Mouse (Mus musculus) E14TG2a.4 (cell line): Measurements from ENCODE around the gene Slc44a4.
"Not testable (repeated sequence)": the region's sequence is repeated elsewhere in the genome, so short reads cannot be mapped to it uniquely, and the experiment has no call there.

Experiments
- H3K27me3 ChIP-seq: 2 replicates; pipeline ENCODE4 v1.6.1; 2014; ENCODE audit warnings: low read length, control low read depth; ENCODE audit not compliant: insufficient read depth
- H3K36me3 ChIP-seq: 2 replicates; pipeline ENCODE4 v1.6.1; 2014; ENCODE audit warnings: low read length, control low read depth; ENCODE audit not compliant: insufficient read depth
- H3K4me1 ChIP-seq: replicated peaks from 2 replicates; pipeline ENCODE4 v1.6.1; 2014; ENCODE audit warnings: low read depth, low read length, control low read depth
- H3K4me3 ChIP-seq: replicated peaks from 2 replicates; pipeline ENCODE4 v1.5.1; 2014; ENCODE audit warnings: mild to moderate bottlenecking, low read length
- H3K9me3 ChIP-seq: 2 replicates; pipeline ENCODE4 v1.6.1; 2014; ENCODE audit warnings: low read length, control low read depth
- CTCF ChIP-seq: conservative IDR thresholded peaks from 2 replicates; pipeline ENCODE4 v1.5.1; 2014; ENCODE audit warnings: low read length
- NANOG ChIP-seq: IDR thresholded peaks from 2 replicates; pipeline ENCODE4 v1.6.1; 2014; ENCODE audit warnings: borderline replicate concordance, low read length, mixed read lengths
- POU5F1 ChIP-seq: IDR thresholded peaks from 2 replicates; pipeline ENCODE4 v1.6.1; 2014; ENCODE audit warnings: low read length, borderline replicate concordance

The Slc44a4 gene

DNA sequence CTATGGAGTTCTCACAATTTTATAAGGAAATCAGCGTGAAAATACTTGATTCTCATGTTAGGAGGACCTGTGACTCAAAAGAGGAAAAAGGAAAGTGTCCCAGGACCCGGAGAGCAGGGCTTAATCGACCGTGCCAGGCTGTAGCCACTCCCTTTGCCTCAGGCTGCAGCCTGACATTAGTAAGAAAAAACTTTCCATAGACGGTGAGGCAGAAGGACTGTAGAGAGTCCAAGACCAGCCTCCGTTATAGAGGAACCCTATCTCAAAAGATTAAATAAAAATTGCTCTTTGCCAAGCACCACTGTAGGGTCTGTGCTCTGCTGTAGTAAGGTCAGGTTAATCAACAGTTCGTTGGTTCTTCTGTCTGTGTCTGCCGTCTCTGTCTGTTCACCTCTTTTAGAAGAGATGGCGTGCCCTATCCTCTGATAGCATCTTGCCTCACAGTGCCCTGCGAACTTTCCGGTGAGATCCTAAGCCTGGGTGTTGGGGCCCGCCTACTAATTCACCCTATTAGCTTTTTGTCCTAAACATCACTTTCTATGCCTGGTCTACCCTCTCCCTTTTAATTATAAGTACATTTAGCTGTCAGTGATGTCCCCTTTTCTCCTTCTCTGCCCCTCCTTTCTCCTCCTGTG is 45.7 kb downstream of the Slc44a4 start:
- Histone ChIP-seq H3K4me1 (peaks cover 41% of the 10 kb centered on the region), H3K36me3 (no peaks in the 10 kb centered on the region), H3K9me3 (no peaks in the 10 kb centered on the region), H3K27me3 (peaks cover 42% of the 10 kb centered on the region), H3K4me3 (peak overlapping the region; percentile 78)
- TF ChIP-seq POU5F1: no peak
- no peak for TF ChIP-seq CTCF
- TF ChIP-seq NANOG: no peak

DNA sequence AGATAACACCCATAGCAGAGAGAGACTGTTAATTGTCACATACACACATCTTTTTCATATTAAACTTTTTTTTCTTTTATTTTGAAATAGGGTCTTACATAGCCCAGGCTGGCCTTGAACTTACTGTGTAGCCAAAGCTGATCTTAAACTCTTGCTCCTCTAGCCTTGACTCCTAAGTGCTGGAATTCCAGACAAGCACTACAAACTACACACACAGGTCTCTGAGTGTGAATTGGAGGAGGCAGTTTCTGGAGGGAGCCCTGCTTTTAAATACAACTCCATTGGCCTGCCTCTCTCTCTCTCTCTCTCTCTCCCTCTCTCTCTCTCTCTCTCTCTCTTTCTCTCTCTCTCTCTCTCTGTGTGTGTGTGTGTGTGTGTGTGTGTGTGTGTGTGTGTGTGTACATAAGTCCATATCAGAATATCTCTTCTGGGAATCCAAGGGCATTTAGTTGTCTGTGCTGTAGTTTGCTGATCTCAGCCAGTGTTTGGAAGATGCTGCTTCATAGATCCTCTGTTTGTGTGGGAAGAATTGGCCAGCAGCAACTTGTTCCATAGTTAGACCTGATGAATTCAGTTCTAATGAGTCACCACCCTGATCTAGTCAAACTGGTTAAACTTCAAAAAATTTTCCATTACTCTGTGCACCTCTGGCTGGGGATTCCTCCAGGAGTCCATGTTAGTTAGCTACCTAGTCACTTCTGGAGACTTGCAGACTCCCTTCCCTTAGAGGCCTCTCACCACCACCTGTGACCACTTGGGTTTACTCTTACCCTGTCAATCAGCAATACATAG is 46.6 kb downstream of the Slc44a4 start:
- Histone ChIP-seq H3K36me3 (no peaks in the 10 kb centered on the region), H3K4me1 (peaks cover 50% of the 10 kb centered on the region), H3K4me3 (no peak overlapping the region), H3K27me3 (peaks cover 37% of the 10 kb centered on the region), H3K9me3 (no peaks in the 10 kb centered on the region)
- TF ChIP-seq POU5F1: no peak
- TF ChIP-seq CTCF: no peak
- TF ChIP-seq NANOG: no peak

DNA sequence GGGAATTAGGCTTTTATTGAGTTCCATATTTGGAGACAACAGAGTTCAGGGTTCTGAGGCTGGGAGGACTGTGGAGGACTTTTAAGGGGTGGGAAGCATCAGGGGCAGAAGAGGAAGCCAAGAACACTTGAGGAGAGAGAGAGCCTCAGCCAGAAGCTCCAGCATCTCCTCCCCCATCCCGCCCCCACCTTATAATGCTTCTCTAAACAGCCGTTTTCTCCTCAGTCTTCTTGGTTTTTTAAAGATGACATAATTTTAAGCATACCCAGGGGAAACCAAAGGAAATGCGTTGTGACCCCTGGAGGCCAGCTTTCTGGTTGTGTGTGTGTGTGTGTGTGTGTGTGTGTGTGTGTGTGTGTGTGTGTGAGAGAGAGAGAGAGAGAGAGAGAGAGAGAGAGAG is 47.9 kb downstream of the Slc44a4 start:
- no peaks in the 10 kb centered on the region for H3K9me3 ChIP-seq
- no peak overlapping the region for H3K4me3 ChIP-seq
- peaks cover 51% of the 10 kb centered on the region for H3K4me1 ChIP-seq
- TF ChIP-seq CTCF (no peak), NANOG (no peak), POU5F1 (no peak)
- no peaks in the 10 kb centered on the region for H3K36me3 ChIP-seq
- H3K27me3 ChIP-seq: peaks cover 30% of the 10 kb centered on the region

DNA sequence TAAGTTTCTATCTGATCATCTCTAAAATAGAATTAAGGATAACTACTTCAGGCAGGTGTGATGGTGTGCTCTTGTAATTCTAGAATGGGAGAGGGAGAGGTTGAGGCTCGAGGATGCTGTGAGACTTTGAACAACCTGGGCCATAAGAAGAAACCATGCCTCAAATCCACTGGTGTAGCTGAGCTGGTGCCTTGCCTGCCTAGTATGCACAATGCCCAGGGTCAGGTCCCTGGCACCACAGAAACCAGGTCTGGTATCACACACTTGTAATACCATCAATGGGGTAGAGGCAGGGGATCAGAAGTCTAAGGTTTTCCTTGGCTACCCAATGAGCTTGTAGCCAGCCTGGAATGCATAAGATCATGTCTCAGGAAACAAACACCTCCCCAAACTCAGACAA is 48.6 kb downstream of the Slc44a4 start:
- no peak for TF ChIP-seq CTCF
- no peak for TF ChIP-seq NANOG
- no peak for TF ChIP-seq POU5F1
- Histone ChIP-seq H3K27me3 (peaks cover 35% of the 10 kb centered on the region), H3K4me1 (peaks cover 58% of the 10 kb centered on the region), H3K36me3 (no peaks in the 10 kb centered on the region), H3K4me3 (no peak overlapping the region), H3K9me3 (no peaks in the 10 kb centered on the region)

DNA sequence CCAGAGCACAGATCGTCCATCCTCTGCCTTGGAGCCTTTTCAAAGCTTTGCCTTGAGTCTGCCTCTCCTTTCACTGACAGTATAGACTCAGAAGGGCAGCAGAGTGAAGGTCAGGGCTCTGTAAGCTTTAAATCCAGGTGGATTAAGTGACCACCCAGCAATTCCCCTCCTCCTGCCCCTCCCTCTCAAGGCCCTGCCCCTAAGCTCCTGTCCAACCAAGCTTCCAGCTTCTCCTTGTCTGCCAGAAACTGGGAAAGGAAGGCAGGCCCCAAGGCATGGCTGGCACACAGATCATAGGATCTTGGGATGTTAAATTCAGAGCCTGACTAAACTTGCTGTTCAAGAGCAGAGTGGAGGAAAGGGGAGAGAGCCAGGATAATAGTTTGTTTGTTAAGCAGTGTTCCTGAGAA is 50.4 kb downstream of the Slc44a4 start:
- H3K27me3 ChIP-seq: peaks cover 51% of the 10 kb centered on the region

DNA sequence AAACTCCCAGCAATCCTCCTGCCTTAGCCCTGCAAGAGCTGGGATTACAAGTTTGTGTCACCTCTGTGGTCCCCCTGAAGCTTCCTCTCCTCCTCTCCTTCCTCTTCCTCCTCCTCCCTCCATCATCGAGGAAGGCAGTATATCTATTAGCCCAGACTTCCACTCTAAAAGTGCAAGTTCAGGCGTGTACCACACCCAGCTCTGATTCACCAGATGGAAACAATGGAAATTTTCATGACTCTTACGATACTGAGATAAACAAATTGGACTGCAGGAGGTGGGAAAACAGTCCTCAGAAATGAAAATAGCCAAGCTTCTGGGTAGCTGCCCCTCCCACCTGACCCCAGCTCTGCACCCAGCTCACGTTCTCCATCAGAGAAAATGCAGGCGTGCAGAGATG is 51.4 kb downstream of the Slc44a4 start:
- H3K36me3 ChIP-seq: no peaks in the 10 kb centered on the region
- TF ChIP-seq NANOG (no peak), CTCF (no peak), POU5F1 (no peak)
- H3K9me3 ChIP-seq: no peaks in the 10 kb centered on the region
- H3K4me3 ChIP-seq: no peak overlapping the region
- peaks cover 53% of the 10 kb centered on the region for H3K4me1 ChIP-seq
- peaks cover 48% of the 10 kb centered on the region for H3K27me3 ChIP-seq

More for the DNA sequence above, 50.4 kb downstream of the Slc44a4 start:
- peaks cover 61% of the 10 kb centered on the region for H3K4me1 ChIP-seq
- H3K9me3 ChIP-seq: no peaks in the 10 kb centered on the region
- H3K36me3 ChIP-seq: no peaks in the 10 kb centered on the region
- no peak for TF ChIP-seq CTCF
- TF ChIP-seq POU5F1: no peak
- TF ChIP-seq NANOG: no peak
- no peak overlapping the region for H3K4me3 ChIP-seq

DNA sequence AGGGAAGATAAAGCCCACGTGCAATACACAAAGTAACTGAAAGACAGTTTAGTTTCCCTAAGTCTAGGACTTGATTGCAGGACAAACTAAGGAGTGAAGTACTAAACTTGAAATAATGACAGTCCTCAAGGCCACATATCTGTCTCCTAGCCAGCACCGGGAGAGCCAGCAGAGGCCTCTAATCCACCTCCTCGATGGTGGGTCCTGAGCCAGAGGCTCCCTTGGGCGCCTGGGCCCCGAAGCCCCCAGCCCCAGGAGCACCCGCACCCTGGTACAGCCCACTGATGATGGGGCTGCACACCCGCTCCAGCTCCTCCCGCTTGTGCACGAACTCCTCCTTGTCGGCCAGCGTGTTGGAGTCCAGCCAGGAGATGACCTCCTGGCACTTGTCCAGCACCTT is 55.6 kb downstream of the Slc44a4 start, which contains the start of gene Gm20481:
TSS of gene Gm20481 (plus strand) at position 91 of the 400 bp plus-strand sequence.
- not testable (repeated sequence) for H3K36me3 ChIP-seq, H3K9me3 ChIP-seq, H3K4me3 ChIP-seq
- H3K4me1 ChIP-seq: peaks cover 30% of the 10 kb centered on the region
- H3K27me3 ChIP-seq: peaks cover 54% of the 10 kb centered on the region

DNA sequence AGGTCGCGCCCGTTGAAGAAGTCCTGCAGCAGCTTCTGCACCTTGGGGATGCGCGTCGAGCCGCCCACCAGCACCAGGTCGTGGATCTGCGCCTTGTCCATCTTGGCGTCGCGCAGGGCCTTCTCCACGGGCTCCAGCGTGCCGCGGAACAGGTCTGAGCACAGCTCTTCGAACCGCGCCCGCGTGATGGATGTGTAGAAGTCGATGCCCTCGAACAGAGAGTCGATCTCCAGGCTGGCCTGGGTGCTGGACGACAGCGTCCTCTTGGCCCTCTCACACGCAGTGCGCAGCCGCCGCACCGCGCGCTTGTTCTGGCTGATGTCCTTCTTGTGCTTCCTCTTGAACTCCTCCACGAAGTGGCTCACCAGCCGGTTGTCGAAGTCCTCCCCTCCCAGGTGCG is 56.6 kb downstream of the Slc44a4 start:
- Histone ChIP-seq H3K4me1 (peaks cover 20% of the 10 kb centered on the region), H3K27me3 (peaks cover 58% of the 10 kb centered on the region)
- H3K4me3 ChIP-seq, H3K9me3 ChIP-seq, H3K36me3 ChIP-seq: not testable (repeated sequence)

DNA sequence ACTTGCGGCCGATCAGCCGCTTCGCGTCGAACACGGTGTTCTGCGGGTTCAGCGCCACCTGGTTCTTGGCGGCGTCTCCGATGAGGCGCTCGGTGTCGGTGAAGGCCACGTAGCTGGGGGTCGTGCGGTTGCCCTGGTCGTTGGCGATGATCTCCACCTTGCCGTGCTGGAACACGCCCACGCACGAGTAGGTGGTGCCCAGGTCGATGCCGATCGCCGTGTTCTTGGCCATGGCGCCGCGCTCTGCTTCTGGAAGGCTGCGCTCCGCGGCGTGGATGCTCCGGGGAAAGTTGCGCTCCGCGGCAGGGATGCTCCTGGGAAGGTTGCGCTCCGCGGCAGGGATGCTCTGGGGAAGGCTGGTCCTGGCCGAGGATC is 57.4 kb downstream of the Slc44a4 start:
- H3K4me3 ChIP-seq: peak overlapping the region; percentile 64
- not testable (repeated sequence) for H3K36me3 ChIP-seq, H3K9me3 ChIP-seq
- peaks cover 60% of the 10 kb centered on the region for H3K27me3 ChIP-seq
- peaks cover 18% of the 10 kb centered on the region for H3K4me1 ChIP-seq

DNA sequence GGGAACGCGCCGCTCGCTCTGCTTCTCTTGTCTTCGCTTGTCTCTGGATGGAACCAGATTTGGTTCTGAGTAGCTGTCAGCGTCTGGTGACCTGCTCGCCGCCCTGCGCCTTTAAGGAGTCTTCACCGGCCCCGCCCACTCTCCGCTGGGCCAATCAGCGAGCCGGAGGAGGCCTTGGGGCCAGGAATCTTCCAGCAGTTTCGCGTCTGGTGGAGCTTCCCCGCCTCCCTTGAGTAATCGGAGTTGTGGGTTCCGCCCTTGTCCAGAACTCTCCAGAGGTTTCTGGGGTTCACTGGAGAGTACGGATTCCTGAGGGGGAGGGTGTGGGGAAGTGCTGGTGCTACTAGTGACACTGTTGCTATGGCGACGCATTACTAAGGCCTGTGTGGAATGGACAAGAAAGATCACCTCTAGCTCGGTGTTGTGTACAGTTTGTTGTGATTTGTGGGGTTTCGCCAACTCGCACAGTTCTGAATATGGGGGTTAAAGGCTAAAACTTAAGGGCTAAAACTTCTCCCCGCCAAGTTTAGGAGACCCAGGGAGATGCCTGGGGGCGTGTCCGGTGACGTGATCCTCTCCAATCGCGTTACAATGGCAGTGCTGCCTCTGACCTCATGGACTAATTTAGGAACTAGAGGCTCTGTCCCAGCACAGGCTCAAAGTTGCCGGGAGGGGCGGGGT is 57.9 kb downstream of the Slc44a4 start, which contains the start of the genes Hspa1a and Hspa1l:
TSS of gene Hspa1a (minus strand) at position 88 of the 681 bp plus-strand sequence.
TSS of gene Hspa1l (plus strand) at position 635 of the 681 bp plus-strand sequence.
- not testable (repeated sequence) for H3K36me3 ChIP-seq, H3K9me3 ChIP-seq
- Histone ChIP-seq H3K27me3 (peaks cover 64% of the 10 kb centered on the region), H3K4me1 (peaks cover 21% of the 10 kb centered on the region), H3K4me3 (peak within 1 kb of the TSS; percentile 64)
